Mouse (Mus musculus) cerebellum, adult 2 months (tissue): ENCODE data around the gene Apba2. TPM values are rescaled to one million over a fixed set of nuclear protein-coding genes. Genes with fewer than 3 reads are reported as not detected.

Experiments used
- DNase-seq, 2 experiments: peaks; one replicate each; pipeline ENCODE4 v3.0.0; 2021
- H3K27ac ChIP-seq: fragments of 200-500 bp; 2 replicates; pipeline ENCODE4 v1.5.1; 2012; ENCODE audit warnings: low read length, control low read depth, inconsistent platforms; ENCODE audit not compliant: insufficient read depth
- H3K27me3 ChIP-seq: fragments of 200-500 bp; 2 replicates; pipeline ENCODE4 v1.6.1; 2012; ENCODE audit warnings: inconsistent platforms, mild to moderate bottlenecking, low read length, moderate library complexity; ENCODE audit not compliant: control insufficient read depth, insufficient read depth
- H3K4me1 ChIP-seq: fragments of 200-500 bp; 2 replicates; pipeline ENCODE4 v1.6.1; 2011; ENCODE audit warnings: low read length; ENCODE audit not compliant: control insufficient read depth, insufficient read depth
- H3K4me3 ChIP-seq: fragments of 200-500 bp; replicated peaks from 2 replicates; pipeline ENCODE3; 2011; ENCODE audit warnings: mild to moderate bottlenecking, low read depth, low read length, control low read depth; ENCODE audit not compliant: insufficient read depth
- CTCF ChIP-seq: fragments of 200-500 bp; IDR thresholded peaks from 2 replicates; pipeline ENCODE4 v1.5.1; 2011; ENCODE audit warnings: low read depth, mild to moderate bottlenecking, control low read depth, low read length, moderate library complexity, borderline replicate concordance; ENCODE audit not compliant: insufficient read depth
- POLR2A ChIP-seq: fragments of 200-500 bp; IDR thresholded peaks from 2 replicates; pipeline ENCODE4 v1.6.1; 2011; ENCODE audit warnings: low read length, control low read depth, borderline replicate concordance; ENCODE audit not compliant: insufficient read depth
- WGBS: fragments of 180-500 bp; shearing (Covaris S2); methylation state at CpG from one replicate; pipeline ENCODE4 v1.1.7; 2018; 5-methylcytosine and 5-hydroxymethylcytosine counted together
- polyA plus RNA-seq: library from polyadenylated mRNA; depleted of rRNA; stranded (reverse); fragments of >200 nt; gene quantifications from 2 replicates; pipeline ENCODE4 v1.2.3, GENCODE M21; 2012

Apba2 gene
- polyA plus RNA-seq, 1 experiment = 167 TPM

DNA sequence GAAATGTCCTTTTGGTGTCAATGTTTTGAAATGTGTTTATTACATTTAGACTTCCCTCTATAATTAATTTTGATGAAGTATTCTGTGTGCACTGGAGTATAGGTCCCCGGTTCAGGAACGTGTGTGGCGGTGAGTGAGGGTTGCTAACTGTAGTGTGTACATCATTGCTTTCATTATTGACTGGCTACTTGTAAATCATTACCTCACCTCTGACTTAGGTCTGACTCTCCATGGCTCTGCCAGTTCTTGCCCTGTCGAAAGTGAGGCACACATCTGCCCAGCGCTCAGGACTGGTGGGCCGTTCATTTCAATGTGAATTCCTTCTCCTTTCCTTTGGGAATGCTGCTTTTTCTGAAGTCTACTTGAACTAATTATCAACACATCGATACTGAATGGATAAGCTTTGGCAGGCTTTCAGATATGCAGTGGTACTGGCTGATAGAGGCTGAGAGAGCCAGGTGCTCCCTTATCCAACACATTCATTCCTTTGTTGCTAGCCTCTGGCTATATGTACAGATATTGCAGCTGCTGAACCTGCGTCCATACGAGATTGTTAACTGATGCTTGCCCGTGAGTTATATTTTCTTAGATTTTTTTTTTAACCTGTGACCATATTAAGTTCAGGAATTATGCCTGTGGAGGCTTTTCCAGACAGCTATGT is 147.6 kb downstream of the Apba2 start:
- Histone ChIP-seq H3K4me1 (no peaks in the 10 kb centered on the region; the same call in 1 of the 2 replicates), H3K27ac (no peak overlapping the region), H3K4me3 (no peak overlapping the region), H3K27me3 (no peaks in the 10 kb centered on the region)
- DNase-seq = no peak
- 84% methylated on average over 10 of the region's 10 CpGs for WGBS
- no peak for TF ChIP-seq CTCF
- TF ChIP-seq POLR2A = no peak

DNA sequence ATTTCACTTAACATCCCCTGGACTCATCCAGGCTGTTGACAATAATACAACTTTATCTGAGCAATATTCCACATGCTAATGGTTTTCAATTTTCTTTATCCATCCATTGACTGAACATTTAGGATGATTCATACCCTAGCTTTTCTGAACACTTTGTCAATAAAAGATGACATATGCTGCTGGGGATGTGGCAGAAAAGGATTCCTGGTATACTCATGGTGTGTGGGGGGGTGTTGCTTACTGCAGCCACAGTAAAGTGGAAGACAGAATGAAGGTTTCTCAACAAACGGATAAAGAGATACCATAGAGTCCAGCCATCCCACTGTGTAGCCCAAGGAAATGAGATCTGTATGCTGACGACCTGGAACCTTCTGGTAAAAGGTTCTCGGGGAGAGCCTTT is 150.5 kb downstream of the Apba2 start:
- H3K27me3 ChIP-seq = no peaks in the 10 kb centered on the region
- no peak overlapping the region for H3K4me3 ChIP-seq
- H3K4me1 ChIP-seq = no peaks in the 10 kb centered on the region; the same call in 1 of the 2 replicates
- H3K27ac ChIP-seq = no peak overlapping the region
- TF ChIP-seq POLR2A (no peak), CTCF (no peak)
- 59% methylated on average over 3 of the region's 3 CpGs for WGBS
- no peak for DNase-seq

DNA sequence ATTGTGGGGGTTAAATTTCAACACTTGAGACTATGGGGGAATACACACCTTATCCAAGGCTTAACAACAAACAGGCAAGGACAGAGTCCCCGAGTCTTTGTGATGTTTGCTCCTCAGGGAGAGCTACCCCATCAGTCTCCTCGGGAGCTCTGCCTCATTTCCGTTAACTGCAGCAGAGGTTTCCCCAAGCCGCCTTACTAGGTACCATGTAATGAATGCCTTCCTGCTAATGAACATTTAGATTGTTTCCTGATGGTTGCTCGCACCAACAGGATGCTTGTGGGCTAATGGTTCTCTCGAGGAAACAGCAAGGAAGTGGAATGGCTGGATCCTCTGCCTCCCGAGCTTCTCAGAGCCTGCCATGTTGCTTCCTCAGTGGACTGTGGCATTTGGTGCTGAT is 155.3 kb downstream of the Apba2 start:
- no peak for TF ChIP-seq CTCF
- Histone ChIP-seq H3K27me3 (no peaks in the 10 kb centered on the region), H3K4me3 (no peak overlapping the region), H3K4me1 (peaks cover 2% of the 10 kb centered on the region), H3K27ac (no peak overlapping the region)
- DNase-seq = no peak
- 86% methylated on average over 7 of the region's 7 CpGs for WGBS

DNA sequence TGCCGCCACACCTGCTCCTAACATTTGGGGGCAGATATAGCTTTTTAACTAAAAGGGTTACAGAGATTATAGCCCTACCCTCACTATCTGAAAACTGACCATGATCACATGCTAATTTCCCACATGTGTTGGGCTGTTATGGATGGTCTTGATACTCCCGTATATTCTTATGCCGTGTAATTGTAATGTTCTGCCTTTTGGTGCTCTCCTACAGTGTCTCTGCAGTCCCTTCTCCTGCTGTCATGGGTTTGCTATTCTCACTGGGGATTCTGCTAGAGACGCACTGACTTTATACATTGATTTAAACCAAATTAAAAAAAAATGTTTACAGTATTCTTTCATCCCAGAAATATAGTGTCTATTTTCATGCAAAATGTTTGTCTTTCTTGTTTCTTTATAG is 157.4 kb downstream of the Apba2 start:
- Histone ChIP-seq H3K4me3 (no peak overlapping the region), H3K4me1 (peaks cover 2% of the 10 kb centered on the region), H3K27me3 (no peaks in the 10 kb centered on the region), H3K27ac (no peak overlapping the region)
- no peak for DNase-seq
- TF ChIP-seq POLR2A = no peak
- no peak for TF ChIP-seq CTCF
- 60% methylated on average over 4 of the region's 4 CpGs for WGBS

DNA sequence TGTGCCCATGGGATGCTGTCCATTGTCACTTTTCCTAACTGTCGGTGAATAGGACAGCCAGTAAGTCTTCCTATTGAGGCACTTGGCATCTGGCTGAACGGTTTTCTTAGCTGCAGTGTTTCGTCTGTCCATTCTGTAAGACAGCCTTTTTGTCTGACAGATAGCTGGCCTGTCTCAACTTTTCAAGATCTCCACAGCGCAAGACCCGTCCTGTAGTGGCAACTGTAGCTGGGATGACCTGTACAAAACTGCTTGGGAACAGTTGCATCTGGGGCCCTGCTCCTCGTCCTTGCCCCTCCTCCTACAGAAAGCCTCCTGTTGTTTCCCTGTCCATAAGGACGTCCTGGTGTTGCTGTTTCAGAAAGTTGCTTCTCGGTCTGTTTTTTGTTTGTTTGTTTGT is 157.8 kb downstream of the Apba2 start:
- Histone ChIP-seq H3K27ac (no peak overlapping the region), H3K4me1 (peaks cover 2% of the 10 kb centered on the region), H3K27me3 (no peaks in the 10 kb centered on the region), H3K4me3 (no peak overlapping the region)
- DNase-seq = no peak
- WGBS = 43% methylated on average over 8 of the region's 8 CpGs
- TF ChIP-seq CTCF = no peak
- no peak for TF ChIP-seq POLR2A

DNA sequence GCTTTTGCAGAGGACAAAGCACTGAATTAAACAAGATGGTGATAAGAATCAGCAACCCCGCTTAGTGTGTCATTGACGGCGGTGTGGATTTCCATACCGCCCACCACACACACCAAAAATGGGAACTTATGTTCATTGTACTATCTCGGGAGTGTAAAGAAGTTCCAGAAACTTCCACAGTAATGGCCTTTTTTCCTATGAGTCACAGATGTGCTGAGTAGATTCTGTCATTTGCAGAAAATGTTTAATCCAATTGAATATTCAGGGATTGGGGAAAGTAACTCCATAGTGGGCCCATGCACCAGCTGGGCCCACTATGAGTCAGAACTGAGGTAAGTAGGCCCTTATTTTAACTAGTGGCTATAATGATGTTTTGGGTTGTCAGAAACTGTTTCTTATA is 161.0 kb downstream of the Apba2 start:
- TF ChIP-seq POLR2A (no peak), CTCF (no peak)
- 97% methylated on average over 5 of the region's 5 CpGs for WGBS
- no peaks in the 10 kb centered on the region for H3K27me3 ChIP-seq
- H3K4me1 ChIP-seq = peaks cover 2% of the 10 kb centered on the region
- no peak overlapping the region for H3K4me3 ChIP-seq
- H3K27ac ChIP-seq = no peak overlapping the region
- DNase-seq = no peak

DNA sequence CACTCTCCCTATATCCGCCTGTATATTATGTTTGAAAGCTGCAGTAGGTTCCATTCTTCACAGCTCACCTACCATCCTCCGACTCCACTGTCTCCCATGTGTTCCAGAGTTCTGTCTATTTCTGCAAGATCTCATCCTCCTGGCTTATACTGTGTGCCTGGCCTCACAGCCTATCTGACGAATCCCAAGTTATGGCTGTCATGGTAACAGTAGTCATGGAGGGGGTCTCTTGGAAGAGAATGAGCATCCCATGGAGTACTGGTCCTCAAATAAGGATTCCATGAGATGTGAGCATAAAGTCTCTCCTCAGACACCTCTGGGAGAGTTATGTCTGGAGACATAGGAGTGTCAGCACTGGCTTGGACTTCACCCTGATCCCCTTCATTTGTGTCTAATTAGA is 162.1 kb downstream of the Apba2 start:
- 81% methylated on average over 3 of the region's 3 CpGs for WGBS
- Histone ChIP-seq H3K27ac (no peak overlapping the region), H3K4me1 (peaks cover 2% of the 10 kb centered on the region), H3K27me3 (no peaks in the 10 kb centered on the region), H3K4me3 (no peak overlapping the region)
- DNase-seq = no peak
- TF ChIP-seq POLR2A = no peak
- TF ChIP-seq CTCF = no peak

DNA sequence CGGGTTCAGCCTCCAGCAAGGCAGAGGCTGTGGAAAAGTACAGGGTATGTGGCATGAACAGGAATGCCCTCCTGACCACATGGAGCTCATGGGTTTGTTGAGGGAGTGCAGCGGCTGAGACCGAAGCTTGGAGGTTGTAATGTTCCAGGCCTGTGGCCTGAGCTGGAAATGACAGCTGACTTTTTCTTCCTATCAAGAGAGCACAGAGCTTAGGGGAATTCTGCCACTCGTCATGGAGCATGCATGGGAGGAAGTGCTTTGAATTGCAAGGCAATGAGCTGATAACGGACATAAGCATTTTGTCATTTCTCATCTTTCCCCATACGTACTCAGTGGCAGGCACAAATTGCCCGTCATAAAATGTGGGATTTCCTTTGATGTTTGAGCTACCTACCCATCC is 163.6 kb downstream of the Apba2 start:
- 73% methylated on average over 7 of the region's 7 CpGs for WGBS
- H3K4me1 ChIP-seq = peaks cover 2% of the 10 kb centered on the region; the same call in 1 of the 2 replicates
- H3K27ac ChIP-seq = no peak overlapping the region
- no peak for DNase-seq
- no peaks in the 10 kb centered on the region for H3K27me3 ChIP-seq
- TF ChIP-seq CTCF (no peak), POLR2A (no peak)
- H3K4me3 ChIP-seq = no peak overlapping the region
